Mouse (Mus musculus) embryonic facial prominence, embryonic 13.5 days (tissue): ENCODE measurements around the gene BC049352. TPM values are rescaled to one million over a fixed set of nuclear protein-coding genes. Genes with fewer than 3 reads are reported as not detected.

ENCODE experiments used
- ATAC-seq: fragments of 200-750 bp; cut with Nextera tagmentation; 2 replicates; pipeline ENCODE4 v1.8.0; 2017; ENCODE audit warnings: low read depth; ENCODE audit not compliant: insufficient number of reproducible peaks, insufficient read depth, low FRiP score, low TSS enrichment
- H3K27ac ChIP-seq: fragments of 300-500 bp; sonication (generic); 2 replicates; pipeline ENCODE4 v1.5.1; 2015; ENCODE audit warnings: moderate library complexity, mild to moderate bottlenecking, inconsistent platforms
- H3K27me3 ChIP-seq: fragments of 300-500 bp; sonication (generic); 2 replicates; pipeline ENCODE4 v1.6.1; 2015; ENCODE audit warnings: mild to moderate bottlenecking, inconsistent platforms
- H3K36me3 ChIP-seq: fragments of 300-500 bp; sonication (generic); 2 replicates; pipeline ENCODE4 v1.6.1; 2015; ENCODE audit warnings: mild to moderate bottlenecking, inconsistent platforms
- H3K4me1 ChIP-seq: fragments of 300-500 bp; sonication (generic); 2 replicates; pipeline ENCODE4 v1.6.1; 2015; ENCODE audit warnings: inconsistent platforms
- H3K4me2 ChIP-seq: fragments of 300-500 bp; sonication (generic); 2 replicates; pipeline ENCODE4 v1.6.1; 2015; ENCODE audit warnings: moderate library complexity, mild to moderate bottlenecking, inconsistent platforms
- H3K4me3 ChIP-seq: fragments of 300-500 bp; sonication (generic); 2 replicates; pipeline ENCODE4 v1.5.1; 2015; ENCODE audit warnings: mild to moderate bottlenecking, inconsistent platforms
- H3K9ac ChIP-seq: fragments of 300-500 bp; sonication (generic); 2 replicates; pipeline ENCODE4 v1.6.1; 2015; ENCODE audit warnings: mild to moderate bottlenecking, inconsistent platforms
- H3K9me3 ChIP-seq: fragments of 300-500 bp; sonication (generic); 2 replicates; pipeline ENCODE4 v1.6.1; 2016; ENCODE audit warnings: inconsistent platforms
- WGBS: fragments of 180-500 bp; shearing (Covaris S2); methylation state at CpG from one replicate; pipeline ENCODE4 v1.1.7; 2015; ENCODE audit warnings: mixed read lengths; 5-methylcytosine and 5-hydroxymethylcytosine counted together
- polyA plus RNA-seq: library from polyadenylated mRNA; unstranded; fragments of >200 nt; fragmentation: Nextera tagmentation; extraction: Ambion mirVana; gene quantifications from 2 replicates; pipeline ENCODE4 v1.2.1, GENCODE M21; 2015

BC049352 gene
- polyA plus RNA-seq, 1 experiment from 2014 or later: 0.59 TPM

GRCm38 (mm10) chr9:45196125-45196830 is 14.5 kb downstream of the BC049352 start:
- ATAC-seq: no peak
- Histone ChIP-seq H3K27ac (no peak overlapping the region), H3K4me1 (no peaks in the 10 kb centered on the region), H3K4me3 (no peak overlapping the region), H3K36me3 (no peaks in the 10 kb centered on the region), H3K27me3 (no peaks in the 10 kb centered on the region), H3K4me2 (no peak overlapping the region), H3K9me3 (no peaks in the 10 kb centered on the region), H3K9ac (no peak overlapping the region)
- 56% methylated on average over 8 of the region's 8 CpGs for WGBS

- H3K4me3 ChIP-seq: no peak overlapping the region
- 84% methylated on average over 5 of the region's 5 CpGs for WGBS
- H3K4me1 ChIP-seq: no peaks in the 10 kb centered on the region
- ATAC-seq: no peak
- H3K36me3 ChIP-seq: no peaks in the 10 kb centered on the region
- no peak overlapping the region for H3K27ac ChIP-seq
- H3K27me3 ChIP-seq: no peaks in the 10 kb centered on the region
- H3K4me2 ChIP-seq: no peak overlapping the region
- H3K9ac ChIP-seq: no peak overlapping the region
- H3K9me3 ChIP-seq: no peaks in the 10 kb centered on the region
These were observed 15.7 kb downstream of the BC049352 start for GRCm38 (mm10) chr9:45197549-45197948.

- no peaks in the 10 kb centered on the region for H3K36me3 ChIP-seq
- no peaks in the 10 kb centered on the region for H3K9me3 ChIP-seq
- H3K27me3 ChIP-seq: no peaks in the 10 kb centered on the region
- no peak overlapping the region for H3K4me3 ChIP-seq
- H3K9ac ChIP-seq: no peak overlapping the region
- 85% methylated on average over 5 of the region's 5 CpGs for WGBS
- no peaks in the 10 kb centered on the region for H3K4me1 ChIP-seq
- ATAC-seq: no peak
- no peak overlapping the region for H3K27ac ChIP-seq
- H3K4me2 ChIP-seq: no peak overlapping the region
These were observed 19.6 kb downstream of the BC049352 start for GRCm38 (mm10) chr9:45201319-45201947.

GRCm38 (mm10) chr9:45202021-45202798 is 20.4 kb downstream of the BC049352 start:
- no peak for ATAC-seq
- Histone ChIP-seq H3K27me3 (no peaks in the 10 kb centered on the region), H3K9me3 (no peaks in the 10 kb centered on the region), H3K36me3 (no peaks in the 10 kb centered on the region), H3K4me2 (no peak overlapping the region), H3K4me1 (no peaks in the 10 kb centered on the region), H3K27ac (no peak overlapping the region), H3K9ac (no peak overlapping the region), H3K4me3 (no peak overlapping the region)
- 69% methylated on average over 9 of the region's 9 CpGs for WGBS

GRCm38 (mm10) chr9:45203797-45204410 is 22.1 kb downstream of the BC049352 start, which contains the start of gene Tmprss4:
TSS of gene Tmprss4 (minus strand) at chr9:45204092.
- H3K27ac ChIP-seq: no peak within 1 kb of the TSS

GRCm38 (mm10) chr9:45205143-45205542 is 23.3 kb downstream of the BC049352 start:
- Histone ChIP-seq H3K27me3 (no peaks in the 10 kb centered on the region), H3K27ac (no peak overlapping the region), H3K36me3 (no peaks in the 10 kb centered on the region), H3K9ac (no peak overlapping the region), H3K4me2 (no peak overlapping the region), H3K9me3 (no peaks in the 10 kb centered on the region), H3K4me3 (no peak overlapping the region), H3K4me1 (no peaks in the 10 kb centered on the region)
- ATAC-seq: no peak
- WGBS: 73% methylated on average over 5 of the region's 5 CpGs

More at GRCm38 (mm10) chr9:45203797-45204410, 22.1 kb downstream of the BC049352 start, which contains the start of gene Tmprss4:
- H3K4me1 ChIP-seq: no peaks in the 10 kb centered on the region
- H3K9me3 ChIP-seq: no peaks in the 10 kb centered on the region
- ATAC-seq: no peak
- no peak within 1 kb of the TSS for H3K4me2 ChIP-seq
- WGBS: 66% methylated on average over 8 of the region's 8 CpGs
- no peak within 1 kb of the TSS for H3K4me3 ChIP-seq
- H3K36me3 ChIP-seq: no peaks in the 10 kb centered on the region
- no peaks in the 10 kb centered on the region for H3K27me3 ChIP-seq
- no peak within 1 kb of the TSS for H3K9ac ChIP-seq

- Histone ChIP-seq H3K4me1 (no peaks in the 10 kb centered on the region), H3K4me3 (no peak overlapping the region), H3K4me2 (no peak overlapping the region), H3K9me3 (no peaks in the 10 kb centered on the region), H3K27me3 (no peaks in the 10 kb centered on the region), H3K36me3 (no peaks in the 10 kb centered on the region), H3K27ac (no peak overlapping the region), H3K9ac (no peak overlapping the region)
- no peak for ATAC-seq
- 66% methylated on average over 4 of the region's 4 CpGs for WGBS
These were observed 24.3 kb downstream of the BC049352 start for GRCm38 (mm10) chr9:45206121-45206520.

- H3K27me3 ChIP-seq: no peaks in the 10 kb centered on the region
- peaks cover 5% of the 10 kb centered on the region; the same call in 1 of the 2 replicates for H3K4me1 ChIP-seq
- 71% methylated on average over 7 of the region's 7 CpGs for WGBS
- H3K4me3 ChIP-seq: no peak overlapping the region
- no peak overlapping the region for H3K9ac ChIP-seq
- H3K36me3 ChIP-seq: no peaks in the 10 kb centered on the region
- no peaks in the 10 kb centered on the region for H3K9me3 ChIP-seq
- H3K27ac ChIP-seq: no peak overlapping the region
- ATAC-seq: no peak
- H3K4me2 ChIP-seq: no peak overlapping the region
These were observed 25.4 kb downstream of the BC049352 start for GRCm38 (mm10) chr9:45207015-45207743.

GRCm38 (mm10) chr9:45212001-45212400 is 30.2 kb downstream of the BC049352 start:
- no peaks in the 10 kb centered on the region for H3K9me3 ChIP-seq
- no peak overlapping the region for H3K4me2 ChIP-seq
- H3K27ac ChIP-seq: no peak overlapping the region
- no peaks in the 10 kb centered on the region for H3K36me3 ChIP-seq
- WGBS: 60% methylated on average over 6 of the region's 6 CpGs
- no peak for ATAC-seq
- no peak overlapping the region for H3K9ac ChIP-seq
- peaks cover 6% of the 10 kb centered on the region; the same call in 1 of the 2 replicates for H3K4me1 ChIP-seq
- no peaks in the 10 kb centered on the region for H3K27me3 ChIP-seq
- H3K4me3 ChIP-seq: no peak overlapping the region

- Histone ChIP-seq H3K4me3 (no peak overlapping the region), H3K27ac (no peak overlapping the region), H3K9ac (no peak overlapping the region), H3K4me1 (peaks cover 6% of the 10 kb centered on the region; the same call in 1 of the 2 replicates), H3K9me3 (no peaks in the 10 kb centered on the region), H3K4me2 (no peak overlapping the region), H3K27me3 (no peaks in the 10 kb centered on the region), H3K36me3 (no peaks in the 10 kb centered on the region)
- WGBS: 71% methylated on average over 11 of the region's 11 CpGs
- ATAC-seq: no peak
These were observed 33.8 kb downstream of the BC049352 start for GRCm38 (mm10) chr9:45215526-45216179.
